Mouse (Mus musculus) common myeloid progenitor, adult 5-6 weeks (primary cell): Measurements from ENCODE around the gene Abcg8. TPM values are rescaled to one million over a fixed set of nuclear protein-coding genes. Genes with fewer than 3 reads are reported as not detected.
A peak's percentile ranks its signal among the peaks of the same experiment; 100 is the strongest.

ENCODE experiments used
- ATAC-seq: replicated peaks from 2 replicates; pipeline ENCODE4 v1.8.0; 2016; ENCODE audit warnings: low read depth, mild to moderate bottlenecking, moderate TSS enrichment, inconsistent platforms; ENCODE audit not compliant: poor library complexity, severe bottlenecking
- total RNA-seq: library from RNA; stranded (forward); fragments of 200-1000, 187-1606 nt; gene quantifications from 2 replicates; pipeline ENCODE4 v1.2.3, GENCODE M21; 2017

Abcg8 gene
- total RNA-seq, 1 experiment from 2014 or later = not detected

DNA sequence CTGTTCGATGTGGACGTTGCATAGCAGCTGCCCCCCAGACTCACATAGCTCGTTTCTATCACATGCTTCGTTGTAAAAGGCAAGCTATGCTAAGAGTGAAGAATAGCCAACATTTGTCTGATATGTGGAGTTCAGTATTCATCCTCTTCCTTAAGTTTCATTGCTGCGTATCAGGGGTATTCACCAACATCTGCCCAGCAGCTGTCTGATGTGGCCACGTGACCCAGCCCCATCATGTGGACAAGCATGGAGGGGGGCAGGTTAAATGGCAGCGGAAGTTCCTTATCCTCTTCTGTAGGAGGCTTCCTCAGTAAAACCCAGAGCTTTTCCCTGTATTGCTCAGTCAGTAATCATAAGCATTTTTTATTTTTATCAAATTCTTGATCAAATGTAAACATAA is 18.3 kb upstream of the Abcg8 start:
- ATAC-seq = no peak

DNA sequence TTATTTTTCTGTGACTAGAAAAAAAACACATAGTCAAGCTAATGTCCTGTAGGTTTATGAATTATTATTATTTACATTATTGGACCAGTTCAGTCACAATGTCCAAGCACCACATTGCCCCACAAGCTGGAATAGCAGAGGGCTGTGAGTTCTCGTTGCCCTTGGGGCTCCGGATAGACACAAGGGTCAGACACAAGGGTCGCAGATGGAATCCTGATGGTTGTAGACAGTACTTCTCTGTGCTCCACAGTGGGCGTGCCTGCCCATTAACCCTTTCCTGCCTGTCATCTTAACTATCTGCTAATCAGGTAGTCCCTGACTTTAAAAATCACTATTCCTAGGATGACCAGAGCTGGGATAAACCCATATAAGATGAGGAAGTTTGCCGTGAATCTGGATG is 17.9 kb upstream of the Abcg8 start:
- no peak for ATAC-seq

DNA sequence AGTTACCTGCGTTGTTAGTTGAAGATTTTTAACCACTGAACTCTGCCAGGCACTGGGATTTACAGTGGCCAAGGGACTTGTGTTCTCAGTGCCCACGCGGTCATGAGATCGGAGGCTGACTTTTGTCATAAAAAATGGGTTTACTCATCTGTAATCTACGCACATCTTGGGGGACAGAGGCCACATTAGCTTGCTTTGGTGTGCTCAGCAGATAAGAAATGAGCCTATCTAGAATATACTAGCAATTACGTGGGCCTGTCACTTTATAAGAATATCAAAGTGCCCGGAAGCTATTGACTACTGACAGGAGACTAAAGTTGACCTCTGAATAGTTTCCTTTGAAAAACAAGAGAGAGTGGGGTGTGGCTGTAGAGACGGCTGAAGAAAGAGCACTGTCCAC is 17.2 kb upstream of the Abcg8 start:
- no peak for ATAC-seq

DNA sequence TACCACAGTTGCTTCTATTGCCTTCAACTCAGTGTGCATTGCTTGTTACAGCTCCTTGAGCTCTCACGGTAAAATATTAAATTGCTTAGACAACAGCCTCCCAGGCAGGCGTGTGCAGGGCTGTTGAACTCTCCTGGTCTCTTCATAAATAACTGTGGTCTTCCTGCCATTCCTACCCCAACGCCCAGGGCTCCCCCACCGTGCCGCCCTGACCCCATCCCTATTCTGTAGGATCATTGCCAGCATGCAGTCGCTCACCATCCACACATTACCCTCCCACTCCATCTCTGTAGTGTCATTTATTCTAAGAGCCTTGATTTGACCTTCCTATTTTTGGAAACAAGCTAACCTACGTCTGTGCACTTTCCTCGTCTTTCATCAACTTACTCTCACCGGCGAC is 11.0 kb upstream of the Abcg8 start:
- no peak for ATAC-seq

DNA sequence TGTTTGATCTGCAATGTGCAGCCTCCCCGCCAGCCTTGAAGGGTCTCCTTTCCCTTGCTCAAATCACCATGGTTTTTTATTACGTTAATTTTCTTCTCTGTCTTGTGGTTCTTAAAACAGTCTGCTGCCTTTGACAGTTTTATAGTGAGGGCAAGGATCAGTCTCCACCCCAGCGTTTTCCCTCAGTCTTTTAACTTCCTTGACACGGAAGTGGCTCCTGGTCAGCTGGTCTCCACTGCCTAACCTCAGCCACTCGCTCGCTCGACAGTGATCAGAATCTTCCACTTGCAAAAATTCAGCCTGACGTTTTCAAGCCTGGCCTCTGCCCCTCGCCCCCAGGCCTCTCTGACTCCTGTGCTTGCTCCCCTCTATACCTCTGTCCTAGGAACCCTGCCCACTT is 10.4 kb upstream of the Abcg8 start:
- ATAC-seq = peak; percentile 14; the same call in 1 of the 2 replicates

DNA sequence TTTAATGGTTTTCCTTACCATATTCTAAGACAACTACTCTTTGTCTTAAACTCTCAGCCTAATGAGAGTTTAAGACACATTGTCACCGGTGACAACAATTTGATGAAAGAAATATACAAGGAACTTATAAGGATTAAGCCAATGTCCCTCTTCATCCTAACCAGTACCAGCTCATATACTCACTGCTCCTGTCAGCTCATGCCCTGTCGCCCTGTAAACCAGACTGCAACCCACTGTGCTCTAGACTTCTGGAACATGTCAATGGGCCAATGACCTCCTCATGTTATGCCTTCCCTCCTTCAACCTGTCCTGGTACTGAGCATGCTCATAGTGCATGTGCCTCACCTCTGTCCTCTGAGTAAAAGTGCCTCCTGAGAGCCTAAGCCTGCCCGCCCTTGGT is 8.3 kb upstream of the Abcg8 start:
- ATAC-seq = no peak

DNA sequence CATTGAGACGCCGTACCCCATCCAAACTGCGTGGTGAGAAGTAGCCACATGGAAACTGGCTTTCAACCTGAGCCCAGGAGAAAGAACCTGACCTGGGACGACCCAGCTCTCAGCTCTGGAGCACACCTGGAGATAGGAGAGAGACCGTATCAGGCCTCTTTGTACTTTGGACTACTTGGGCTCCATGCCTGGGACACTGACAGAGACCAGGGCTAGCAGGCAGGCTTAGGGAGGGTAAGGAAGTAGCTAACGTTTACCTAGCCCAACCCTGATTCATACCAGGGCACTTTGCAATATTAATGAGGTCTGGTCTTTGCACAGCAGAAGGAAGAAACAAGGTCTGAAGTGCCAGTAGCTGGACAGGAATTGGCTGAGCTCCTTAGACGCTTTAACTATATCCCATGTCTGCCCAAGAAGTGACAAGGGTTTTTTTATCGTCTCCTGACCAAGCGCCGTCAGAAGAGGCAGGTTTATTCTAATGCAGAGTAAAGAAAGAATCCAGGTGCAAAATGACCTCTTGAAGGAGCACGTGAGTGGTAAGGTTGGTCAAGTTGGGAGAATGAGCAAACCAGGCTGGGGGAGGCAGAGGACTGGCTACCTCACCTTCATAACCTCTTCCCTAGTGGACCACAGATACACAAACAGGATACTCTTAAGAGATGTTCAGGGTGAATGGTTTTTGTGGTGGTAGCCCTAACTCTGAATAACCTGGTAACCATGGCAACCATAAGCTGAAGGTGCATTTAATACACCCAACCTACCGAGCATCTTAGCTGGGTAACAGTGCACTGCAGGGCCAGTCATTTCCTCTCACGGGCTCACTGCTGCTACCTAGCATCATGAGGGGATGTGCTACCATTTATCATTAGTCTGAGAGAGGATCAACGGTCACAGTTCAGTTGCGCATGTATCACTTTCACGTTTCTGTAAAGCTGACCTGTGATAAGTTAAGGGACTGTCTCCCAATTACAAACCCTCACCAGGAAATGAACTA is 3.4 kb upstream of the Abcg8 start:
- ATAC-seq = no peak

DNA sequence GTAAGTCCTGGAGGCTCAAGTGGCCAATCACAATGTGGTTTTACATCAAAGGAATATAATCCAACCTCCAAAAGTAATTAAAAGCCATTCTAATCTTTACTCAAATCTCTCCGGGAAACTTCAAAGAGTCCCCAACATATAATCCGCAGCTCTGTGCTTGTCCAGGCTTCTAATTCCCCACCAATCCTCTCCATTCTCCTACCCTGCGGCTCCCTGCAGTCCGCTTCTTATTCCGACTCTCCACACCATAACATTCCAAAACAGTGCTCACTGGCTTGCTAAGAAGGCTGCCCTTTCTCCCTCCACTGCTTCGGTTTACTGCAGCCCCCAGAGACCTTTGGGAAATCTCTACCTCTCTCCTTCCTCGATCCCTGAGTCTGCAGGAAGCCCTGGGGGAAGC is 2.1 kb upstream of the Abcg8 start:
- ATAC-seq = no peak

DNA sequence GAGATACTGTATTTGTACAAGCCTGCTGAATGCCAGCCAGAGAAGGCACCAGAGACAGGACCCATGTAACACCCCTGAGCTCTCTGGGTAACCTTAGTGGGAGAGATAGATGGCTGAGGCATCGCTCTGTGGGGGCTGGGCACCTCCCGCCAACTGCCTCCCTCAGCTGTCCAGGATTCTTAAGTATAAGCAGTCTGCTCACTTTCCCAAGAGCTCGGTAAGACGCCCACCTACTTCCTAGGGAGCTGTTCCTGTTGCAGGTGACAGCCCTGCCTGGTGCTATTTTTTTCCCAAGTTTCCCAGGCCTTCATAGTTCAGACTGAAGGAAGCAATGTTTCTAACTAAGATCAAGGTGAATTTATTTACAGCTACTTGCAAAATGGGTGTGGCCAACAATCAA is 898 bp upstream of the Abcg8 start:
- ATAC-seq = no peak

DNA sequence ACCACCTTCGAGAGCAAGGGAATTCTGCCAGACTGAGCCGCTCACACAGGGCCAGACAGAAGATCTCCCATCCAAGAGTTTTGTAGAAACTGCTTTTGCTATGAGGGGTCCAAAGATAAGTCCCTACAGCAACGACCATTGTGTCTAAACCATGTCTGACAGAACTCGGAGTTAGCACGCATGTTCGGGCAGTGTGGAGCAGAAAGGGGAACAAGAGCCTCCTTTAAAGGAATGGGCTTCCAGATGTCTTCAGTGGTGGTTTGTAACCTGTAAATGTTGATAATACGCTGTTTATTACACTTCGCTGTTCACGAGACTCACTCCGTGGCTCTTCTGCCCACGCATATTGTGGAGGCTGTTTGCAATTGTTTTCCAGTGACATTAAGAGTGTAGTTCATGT is 1.5 kb downstream of the Abcg8 start:
- ATAC-seq = peak; percentile 62

DNA sequence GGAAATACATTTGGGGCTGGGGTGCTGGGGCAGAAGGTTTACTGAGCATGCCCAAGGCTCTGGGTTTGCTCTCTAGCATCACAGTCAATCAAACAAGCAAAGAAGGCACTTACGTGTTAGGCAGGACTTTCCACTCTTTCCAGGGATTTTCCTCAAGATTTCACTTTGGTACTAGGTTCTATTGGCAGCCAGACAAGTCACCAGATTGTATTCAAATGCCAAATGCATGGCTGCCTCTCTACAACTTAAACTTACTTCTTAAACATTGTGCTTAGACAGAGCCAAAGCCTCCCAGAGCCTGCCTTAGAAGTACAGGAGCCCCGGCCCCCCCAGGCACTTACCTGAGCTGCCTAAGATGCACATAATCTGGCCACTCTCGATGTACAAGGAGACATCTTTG is 5.6 kb downstream of the Abcg8 start:
- ATAC-seq = no peak

DNA sequence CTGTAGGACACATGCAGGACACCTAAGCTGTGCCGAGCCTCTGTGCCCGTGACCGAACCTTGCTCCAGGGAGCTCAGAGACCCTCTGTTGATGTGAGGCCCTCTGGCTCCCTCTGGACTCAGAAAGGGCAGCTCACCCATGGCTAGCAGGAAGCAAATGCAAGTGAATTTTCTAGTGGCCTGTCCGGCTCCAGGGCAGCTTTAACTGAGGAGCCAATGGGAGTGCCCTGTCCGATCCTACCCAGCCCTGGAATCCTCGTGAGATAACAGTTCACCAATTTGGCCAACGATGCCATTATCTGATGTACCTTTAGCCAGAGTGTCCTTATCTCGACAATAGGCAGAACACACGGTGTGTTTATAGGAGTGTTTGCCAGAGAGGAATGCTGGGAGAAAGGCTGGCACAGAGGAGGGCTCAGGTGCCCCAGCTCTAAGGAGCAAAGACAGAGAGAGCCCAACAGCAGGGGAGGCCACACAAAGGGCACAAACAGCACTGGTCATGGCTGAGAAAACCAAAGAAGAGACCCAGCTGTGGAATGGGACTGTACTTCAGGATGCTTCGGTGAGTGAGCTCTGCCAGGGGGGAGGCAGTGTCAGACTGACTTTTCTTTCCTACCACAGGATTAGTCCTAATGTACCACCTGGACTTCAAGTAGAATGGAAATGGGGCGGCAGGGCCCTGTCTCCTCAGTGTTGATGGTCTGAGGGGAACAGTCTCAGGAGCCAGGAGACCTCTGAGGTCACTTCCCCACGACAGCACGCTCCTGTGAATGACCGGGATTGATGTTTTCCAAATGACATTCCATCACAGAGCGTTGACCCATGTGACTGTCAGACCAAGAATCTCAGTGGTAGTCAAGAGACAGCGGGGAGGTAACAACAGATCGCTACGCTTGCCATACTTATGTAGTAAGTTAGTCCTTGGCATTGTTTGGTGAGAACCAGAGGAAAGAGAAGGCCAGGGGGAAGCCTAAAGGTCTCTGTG is 6.9 kb downstream of the Abcg8 start, which contains the start of gene Abcg5:
Gene Abcg5 (minus strand): TSS at position 278 of the 984 bp plus-strand sequence.
- ATAC-seq = no peak

DNA sequence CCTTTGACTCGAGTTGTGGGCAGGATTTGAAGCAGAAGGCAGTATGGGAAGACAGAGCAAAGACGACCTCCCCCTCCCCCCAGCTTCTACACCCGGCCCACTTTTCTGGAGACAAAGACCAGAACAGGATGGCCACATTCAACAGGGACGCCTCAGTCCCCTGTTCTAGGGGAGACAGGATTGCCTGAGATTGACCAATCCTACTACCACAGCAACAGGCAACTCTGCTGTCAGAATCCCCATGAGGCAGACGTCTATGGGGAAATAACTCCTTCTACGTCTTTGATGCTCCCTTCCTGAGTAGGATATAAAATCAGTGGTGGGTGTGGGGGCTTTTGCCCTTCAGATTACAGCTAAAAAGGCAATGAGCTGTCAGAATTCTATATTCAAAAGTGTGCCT is 8.2 kb downstream of the Abcg8 start:
- no peak for ATAC-seq

DNA sequence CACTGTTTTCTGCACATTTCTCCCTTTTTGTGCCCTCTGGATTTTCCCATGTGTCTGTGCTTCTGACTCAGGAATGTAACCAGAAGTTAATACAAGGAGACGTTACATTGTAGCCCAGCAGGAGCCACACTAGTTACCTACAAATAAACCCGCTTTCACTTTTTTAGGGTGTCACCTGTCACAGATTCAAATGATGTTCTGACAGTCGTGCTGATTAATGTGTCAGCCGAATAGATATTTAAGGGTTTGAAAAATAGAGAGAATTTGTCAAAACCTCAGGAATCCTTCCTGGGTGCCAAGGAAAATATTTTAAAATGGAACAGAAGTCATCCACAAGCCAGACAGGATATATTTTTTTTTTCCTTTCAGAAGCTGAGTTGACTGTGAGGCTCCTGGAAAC is 9.2 kb downstream of the Abcg8 start:
- no peak for ATAC-seq

DNA sequence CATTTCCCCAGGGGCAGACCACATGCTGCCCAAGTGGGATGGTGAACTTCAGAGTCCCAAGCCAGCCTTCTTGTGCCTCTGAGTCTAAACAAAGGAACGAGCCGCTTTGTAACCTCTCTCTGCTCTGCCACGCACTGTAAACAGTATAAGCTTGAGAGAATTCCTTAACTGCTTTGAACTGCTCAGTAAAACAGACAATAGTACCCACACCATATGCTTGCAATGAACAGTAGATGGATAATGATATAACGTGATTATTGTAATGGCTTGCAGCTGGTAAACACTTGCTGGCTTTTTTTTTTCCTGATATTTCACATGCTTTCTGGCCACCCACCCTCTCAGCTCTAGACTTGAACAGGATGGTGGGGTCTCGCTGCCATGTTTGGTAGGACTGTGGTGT is 11.9 kb downstream of the Abcg8 start:
- ATAC-seq = no peak

DNA sequence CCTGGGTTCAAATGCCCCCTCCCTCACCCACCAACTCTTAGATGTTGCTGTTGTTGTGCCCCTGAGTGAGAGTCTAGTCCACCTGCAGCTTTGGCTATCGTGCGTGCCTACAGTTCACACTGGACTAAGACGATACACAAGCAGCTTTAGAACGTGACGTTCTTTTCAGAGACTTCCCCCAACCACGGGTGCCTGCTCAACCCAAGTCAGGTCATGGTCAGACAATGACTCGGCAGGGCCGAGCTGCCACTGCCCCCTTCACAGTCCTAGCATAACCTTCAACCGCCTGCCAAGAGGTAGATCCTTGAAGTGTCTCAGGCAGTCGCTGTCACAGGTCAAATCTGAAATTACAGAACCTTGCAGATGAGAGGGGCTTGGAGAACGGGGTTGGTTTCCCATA is 12.7 kb downstream of the Abcg8 start:
- no peak for ATAC-seq

DNA sequence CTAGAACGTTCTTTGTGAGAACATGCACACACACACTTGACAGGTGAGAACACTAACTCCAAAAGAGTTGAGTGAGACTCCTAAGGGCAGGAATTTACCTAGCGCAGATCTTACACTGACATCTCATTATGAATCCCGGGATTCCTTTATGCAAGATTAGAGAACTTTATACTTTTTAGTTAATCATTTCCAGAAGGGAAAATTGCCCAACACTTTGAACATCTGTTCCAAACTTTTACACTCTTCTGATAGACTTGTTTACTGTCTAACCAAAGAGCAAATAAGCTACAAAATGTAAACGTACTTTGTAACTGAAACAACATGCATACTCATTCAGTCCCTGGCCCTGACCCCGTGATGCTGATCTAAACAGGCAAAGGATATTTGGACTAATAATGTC is 13.2 kb downstream of the Abcg8 start:
- ATAC-seq = no peak

DNA sequence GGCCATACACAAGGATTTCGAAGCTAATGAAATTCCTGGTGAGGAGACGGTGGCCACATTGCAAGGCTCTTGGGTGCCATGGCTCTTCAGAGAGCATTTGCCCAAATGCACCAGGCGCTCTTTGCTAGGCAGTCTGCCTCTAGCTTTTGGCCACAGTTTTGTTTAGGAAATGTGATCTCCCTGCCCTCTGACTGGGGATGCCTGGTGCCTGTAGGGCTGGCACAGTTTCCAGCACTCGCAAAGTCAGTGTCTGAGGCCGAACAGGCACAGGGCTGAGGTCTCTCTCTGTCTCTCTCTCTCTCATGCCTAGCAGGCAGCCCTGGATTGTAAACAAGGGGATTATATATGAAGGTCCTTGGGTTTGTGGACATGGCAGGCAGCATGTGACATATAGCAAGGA is 14.0 kb downstream of the Abcg8 start:
- ATAC-seq = no peak

DNA sequence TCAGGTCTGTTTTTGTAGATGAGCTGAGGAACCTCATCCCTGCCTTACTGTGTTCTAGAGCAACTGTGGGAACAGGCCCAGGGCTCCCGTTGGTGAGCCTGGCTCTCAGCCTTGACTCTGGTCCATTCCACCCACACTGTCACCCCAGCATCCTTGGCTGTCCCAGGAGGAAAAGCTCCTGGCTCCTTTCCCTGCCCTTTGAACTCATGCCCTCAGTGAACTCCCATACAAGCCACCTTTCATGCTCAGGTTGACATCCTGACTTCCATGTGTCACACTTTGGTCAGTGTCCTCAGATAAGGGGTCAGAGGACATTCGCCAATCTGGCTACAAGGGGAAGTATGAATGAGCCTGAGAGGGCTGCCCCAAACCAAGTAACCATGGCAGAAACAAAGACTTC is 17.6 kb downstream of the Abcg8 start:
- ATAC-seq = no peak

DNA sequence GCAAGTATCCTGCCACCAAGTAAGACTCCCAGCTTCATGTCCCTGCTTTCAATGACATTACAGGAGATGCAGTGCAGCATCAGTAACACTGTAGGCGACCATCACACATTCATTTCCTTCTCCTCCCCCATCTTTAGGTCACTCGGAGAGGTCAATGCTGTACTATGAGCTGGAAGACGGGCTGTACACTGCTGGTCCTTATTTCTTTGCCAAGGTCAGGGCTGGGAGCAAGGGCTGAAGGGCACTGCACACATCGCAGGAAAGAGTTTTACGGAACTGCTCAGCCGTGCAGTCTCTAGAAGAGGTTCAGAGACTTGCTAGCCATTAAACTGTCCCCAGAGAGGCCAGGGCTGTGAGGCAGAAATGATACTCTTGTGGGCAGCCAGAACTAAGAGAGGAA is 20.4 kb downstream of the Abcg8 start:
- ATAC-seq = no peak

DNA sequence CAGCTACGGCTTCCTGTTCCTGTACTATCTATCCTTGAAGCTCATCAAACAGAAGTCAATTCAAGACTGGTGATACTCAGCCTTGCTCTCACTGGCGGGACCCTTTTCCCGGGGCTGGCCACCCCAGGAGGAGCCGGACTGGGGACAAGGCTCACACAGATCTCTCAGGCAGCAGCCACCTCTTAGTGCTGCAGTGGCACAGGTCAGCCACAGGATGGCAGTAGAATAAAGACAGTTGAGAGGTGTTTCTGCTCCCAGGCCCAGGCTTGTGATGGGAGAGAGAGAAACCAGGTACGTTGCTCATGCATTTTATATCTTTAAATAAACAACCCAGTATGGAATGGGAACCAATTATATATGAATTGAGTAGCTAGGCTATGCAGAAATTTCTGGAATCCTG is 22.6 kb downstream of the Abcg8 start:
- ATAC-seq = peak; percentile 94
